Mouse (Mus musculus) spleen, adult 2 months (tissue): ENCODE measurements around the gene Zfp280d.

Experiments used
- CTCF ChIP-seq: fragments of 200-500 bp; IDR thresholded peaks from 2 replicates; pipeline ENCODE4 v1.5.1; 2011; ENCODE audit warnings: mild to moderate bottlenecking, inconsistent platforms; ENCODE audit not compliant: insufficient read depth, insufficient read length, insufficient replicate concordance; ENCODE audit errors: extremely low read depth
- POLR2A ChIP-seq: fragments of 200-500 bp; IDR thresholded peaks from 2 replicates; pipeline ENCODE4 v1.6.1; 2011; ENCODE audit warnings: low read depth, low read length, inconsistent platforms

DNA sequence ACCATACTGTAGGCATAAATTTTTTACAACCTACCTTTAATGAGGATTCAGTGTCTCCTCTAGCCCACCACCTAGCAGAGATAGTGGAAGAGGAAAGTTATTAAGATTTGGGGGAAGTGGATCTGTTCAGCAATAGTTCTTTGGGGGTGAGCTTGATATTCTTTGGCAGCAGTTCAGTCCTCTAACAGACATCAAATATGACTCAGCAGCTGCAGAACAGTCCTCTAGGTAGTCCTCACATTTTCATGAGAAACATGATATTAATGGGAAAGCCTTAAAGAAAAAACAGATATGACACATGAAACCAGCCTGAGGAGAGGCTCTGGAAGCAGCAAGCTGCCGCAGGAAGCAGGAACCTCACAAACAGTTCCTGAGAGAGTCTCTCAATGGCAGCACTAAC is 22.0 kb upstream of the Zfp280d start:
- TF ChIP-seq CTCF (no peak), POLR2A (no peak)
